Mouse (Mus musculus) intestine, embryonic 14.5 days (tissue): ENCODE measurements around the gene Pou2f1. TPM values are rescaled to one million over a fixed set of nuclear protein-coding genes. Genes with fewer than 3 reads are reported as not detected.

Experiments used
- ATAC-seq: fragments of 200-750 bp; cut with Nextera tagmentation; replicated peaks from 2 replicates; pipeline ENCODE4 v1.8.0; 2017; ENCODE audit warnings: low read depth, moderate number of reproducible peaks, moderate TSS enrichment, moderate library complexity; ENCODE audit not compliant: low FRiP score, low TSS enrichment
- DNase-seq: peaks from one replicate; pipeline ENCODE4 v3.0.0-alpha.2; 2018; ENCODE audit warnings: low spot score
- H3K27ac ChIP-seq: fragments of 300-500 bp; sonication (generic); 2 replicates; pipeline ENCODE4 v1.5.1; 2014; ENCODE audit warnings: low read depth, mild to moderate bottlenecking, control low read depth
- H3K27me3 ChIP-seq: fragments of 300-500 bp; sonication (generic); replicated peaks from 2 replicates; pipeline ENCODE4 v1.6.1; 2014; ENCODE audit warnings: low read length, control low read depth; ENCODE audit not compliant: control insufficient read depth, insufficient read depth
- H3K36me3 ChIP-seq: fragments of 300-500 bp; sonication (generic); 2 replicates; pipeline ENCODE4 v1.6.1; 2014; ENCODE audit warnings: low read length, control low read depth; ENCODE audit not compliant: control insufficient read depth, insufficient read depth
- H3K4me1 ChIP-seq: fragments of 300-500 bp; sonication (generic); replicated peaks from 2 replicates; pipeline ENCODE4 v1.6.1; 2014; ENCODE audit warnings: low read length, control low read depth, mixed read lengths; ENCODE audit not compliant: control insufficient read depth, insufficient read depth
- H3K4me2 ChIP-seq: fragments of 300-500 bp; sonication (generic); 2 replicates; pipeline ENCODE4 v1.6.1; 2014; ENCODE audit warnings: low read length
- H3K4me3 ChIP-seq: fragments of 300-500 bp; sonication (generic); 2 replicates; pipeline ENCODE4 v1.5.1; 2014; ENCODE audit warnings: low read depth, low read length, control low read depth, mixed read lengths
- H3K9ac ChIP-seq: fragments of 300-500 bp; sonication (generic); 2 replicates; pipeline ENCODE4 v1.6.1; 2014; ENCODE audit warnings: mild to moderate bottlenecking, low read length
- H3K9me3 ChIP-seq: fragments of 300-500 bp; sonication (generic); 2 replicates; pipeline ENCODE4 v1.6.1; 2016; ENCODE audit warnings: low read length, control low read depth; ENCODE audit not compliant: control insufficient read depth
- WGBS: fragments of 180-500 bp; shearing (Covaris S2); extraction: QIAGEN DNeasy Blood & Tissue Kit; methylation state at CpG from one replicate; pipeline ENCODE4 v1.1.7; 2014; 5-methylcytosine and 5-hydroxymethylcytosine counted together
- polyA plus RNA-seq: library from polyadenylated mRNA; unstranded; fragments of >200 nt; fragmentation: Nextera tagmentation; extraction: Ambion mirVana; gene quantifications from 2 replicates; pipeline ENCODE4 v1.2.1, GENCODE M21; 2014

Pou2f1 gene
- polyA plus RNA-seq, 1 experiment from 2014 or later: 20.1 TPM

DNA sequence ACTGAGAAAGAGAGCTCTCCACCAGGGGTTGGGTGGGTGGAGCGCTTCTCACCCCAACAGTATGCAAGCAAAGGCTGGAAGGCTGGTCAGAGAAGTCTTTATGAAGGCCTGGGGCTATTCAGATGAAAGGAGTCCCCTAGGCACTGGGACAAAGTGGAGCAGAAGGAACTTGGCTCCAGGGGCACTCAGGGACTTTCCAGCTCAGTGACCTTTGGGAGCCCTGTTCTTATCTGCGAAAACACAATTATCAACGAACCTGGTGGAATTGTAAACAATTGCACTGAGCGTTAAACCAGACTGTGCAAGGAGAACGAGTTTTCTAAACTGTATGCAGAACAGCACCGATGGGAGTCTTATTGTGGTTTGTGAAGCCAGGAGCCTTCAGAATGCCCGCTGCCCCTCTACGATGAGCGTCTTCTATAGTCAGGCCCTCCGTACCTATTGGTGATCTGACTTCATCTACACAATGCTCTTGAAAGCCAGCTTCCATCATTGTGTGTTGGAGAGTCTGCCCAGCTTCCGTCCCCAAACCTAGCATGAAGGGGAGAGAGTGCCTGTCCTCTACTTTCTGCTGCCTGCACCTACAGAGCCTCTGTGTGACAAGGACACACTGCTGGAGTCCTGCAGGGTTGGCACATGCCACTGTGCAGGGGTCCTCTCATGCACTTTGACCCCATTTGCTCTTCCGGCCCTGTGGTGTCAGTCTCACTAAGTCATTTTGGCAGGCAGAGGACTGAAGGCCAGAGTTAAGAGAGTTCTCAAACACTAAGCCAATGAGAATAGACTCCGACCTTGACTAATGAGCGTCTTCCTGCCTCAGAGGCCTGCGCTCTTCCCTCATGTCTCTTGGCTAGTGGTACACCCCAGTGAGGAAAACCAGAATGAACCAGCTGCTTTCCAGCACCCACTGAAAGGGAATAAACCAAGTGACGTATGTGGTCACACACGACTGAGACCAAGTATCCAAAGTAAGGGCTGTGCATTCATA is 152.7 kb downstream of the Pou2f1 start:
- H3K27ac ChIP-seq: no peak overlapping the region
- H3K4me2 ChIP-seq: no peak overlapping the region
- H3K27me3 ChIP-seq: peaks cover 18% of the 10 kb centered on the region; the same call in 1 of the 2 replicates
- no peak for ATAC-seq
- WGBS: 54% methylated on average over 17 of the region's 17 CpGs
- H3K9me3 ChIP-seq: no peaks in the 10 kb centered on the region
- peaks cover 14% of the 10 kb centered on the region for H3K4me1 ChIP-seq
- DNase-seq: peak; percentile 48
- H3K9ac ChIP-seq: no peak overlapping the region
- H3K36me3 ChIP-seq: no peaks in the 10 kb centered on the region
- no peak overlapping the region for H3K4me3 ChIP-seq

DNA sequence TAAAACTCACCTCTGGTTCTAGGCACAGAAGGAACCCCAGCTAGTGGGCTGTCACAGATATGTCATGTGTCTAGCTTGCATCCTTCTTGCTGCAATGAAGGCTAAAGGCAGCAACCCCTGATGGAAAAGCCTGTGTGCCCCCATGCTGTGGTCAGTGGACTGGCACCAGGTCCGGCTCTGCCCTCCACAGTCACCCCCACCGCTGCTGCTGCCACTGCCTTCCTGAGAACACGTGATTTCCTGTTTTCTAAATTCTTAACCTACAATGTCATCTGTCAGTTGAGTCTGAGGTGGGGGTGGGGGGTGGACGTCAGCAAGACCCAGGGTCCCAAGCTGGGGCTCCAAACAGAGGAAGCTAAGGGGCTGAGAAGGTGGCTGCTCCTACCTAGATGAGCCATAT is 153.6 kb downstream of the Pou2f1 start:
- ATAC-seq: no peak
- Histone ChIP-seq H3K9me3 (no peaks in the 10 kb centered on the region), H3K4me1 (peaks cover 17% of the 10 kb centered on the region), H3K4me3 (no peak overlapping the region), H3K27me3 (peaks cover 27% of the 10 kb centered on the region), H3K36me3 (no peaks in the 10 kb centered on the region), H3K4me2 (no peak overlapping the region), H3K27ac (no peak overlapping the region), H3K9ac (no peak overlapping the region)
- no peak for DNase-seq
- WGBS: 65% methylated on average over 4 of the region's 4 CpGs

DNA sequence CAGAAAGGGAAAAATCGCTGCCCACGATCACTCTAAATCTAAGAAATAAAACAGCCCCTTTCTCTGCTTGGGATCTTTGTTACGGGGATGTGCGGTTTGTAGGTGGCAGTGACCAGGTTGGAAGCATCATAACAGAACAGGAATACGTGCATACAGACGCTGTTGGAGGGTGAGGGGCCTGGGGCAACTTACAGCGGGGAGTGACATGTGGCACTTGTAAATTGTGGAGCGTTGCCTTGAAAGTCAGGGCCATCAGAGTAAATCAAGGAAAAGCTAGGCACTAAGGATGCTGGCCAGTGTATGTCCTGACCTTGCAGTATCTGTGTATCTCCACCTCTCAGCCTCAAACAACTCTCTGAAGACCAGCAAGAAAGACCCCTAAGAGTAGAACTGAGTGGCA is 154.1 kb downstream of the Pou2f1 start:
- ATAC-seq (no peak), DNase-seq (no peak)
- Histone ChIP-seq H3K27ac (no peak overlapping the region), H3K4me2 (no peak overlapping the region), H3K27me3 (peaks cover 32% of the 10 kb centered on the region), H3K9me3 (no peaks in the 10 kb centered on the region), H3K36me3 (no peaks in the 10 kb centered on the region), H3K9ac (no peak overlapping the region), H3K4me3 (no peak overlapping the region), H3K4me1 (peaks cover 17% of the 10 kb centered on the region)
- WGBS: 80% methylated on average over 8 of the region's 8 CpGs

DNA sequence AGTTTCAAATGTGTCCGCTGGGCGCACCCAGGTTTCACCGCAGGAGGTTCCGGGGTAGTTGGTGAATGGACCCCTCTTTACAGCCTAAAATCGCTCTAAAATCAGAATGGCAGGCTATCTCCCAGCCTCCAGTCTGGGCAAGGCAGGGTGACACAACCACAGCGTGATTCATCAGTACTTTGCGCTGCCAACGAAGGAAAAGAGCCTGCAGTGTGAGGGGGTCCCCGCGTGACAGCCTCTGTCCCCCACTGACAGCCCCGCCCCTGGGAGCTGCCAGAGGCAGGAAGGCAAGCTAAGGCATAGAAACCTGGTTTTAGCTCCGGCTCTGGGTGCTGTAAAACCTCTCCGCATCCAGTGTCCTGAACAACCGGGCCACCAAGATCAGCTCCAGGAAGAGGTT is 157.1 kb downstream of the Pou2f1 start:
- WGBS: 7% methylated on average over 14 of the region's 14 CpGs
- Histone ChIP-seq H3K9me3 (no peaks in the 10 kb centered on the region), H3K36me3 (no peaks in the 10 kb centered on the region), H3K4me3 (peak overlapping the region; percentile 43), H3K27me3 (peaks cover 56% of the 10 kb centered on the region), H3K4me1 (peaks cover 16% of the 10 kb centered on the region; the same call in 1 of the 2 replicates), H3K9ac (peak overlapping the region; percentile 36; the same call in 1 of the 2 replicates), H3K27ac (no peak overlapping the region), H3K4me2 (peak overlapping the region; percentile 93)
- no peak for DNase-seq
- no peak for ATAC-seq

DNA sequence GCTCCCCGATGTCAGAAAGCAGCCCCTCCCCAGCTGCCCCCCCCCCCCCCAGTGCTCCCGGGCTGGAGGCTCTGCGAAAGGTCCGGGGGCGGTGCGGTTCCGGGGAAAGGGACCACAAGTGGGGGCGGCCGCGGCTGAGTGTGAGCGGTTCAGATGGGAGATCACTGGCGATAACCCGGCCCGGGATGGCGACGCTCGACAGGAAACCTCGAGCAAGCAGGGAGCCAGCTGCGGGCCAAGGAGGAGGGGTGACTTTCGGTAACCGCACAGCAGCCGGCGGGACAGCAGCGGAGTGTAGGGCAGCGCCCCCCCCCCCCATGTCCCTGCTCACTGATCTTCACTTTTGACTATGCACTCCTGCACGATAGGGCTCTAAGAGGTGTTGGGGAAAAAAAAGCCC is 157.5 kb downstream of the Pou2f1 start:
- ATAC-seq: peak; percentile 40; the same call in 1 of the 2 replicates

DNA sequence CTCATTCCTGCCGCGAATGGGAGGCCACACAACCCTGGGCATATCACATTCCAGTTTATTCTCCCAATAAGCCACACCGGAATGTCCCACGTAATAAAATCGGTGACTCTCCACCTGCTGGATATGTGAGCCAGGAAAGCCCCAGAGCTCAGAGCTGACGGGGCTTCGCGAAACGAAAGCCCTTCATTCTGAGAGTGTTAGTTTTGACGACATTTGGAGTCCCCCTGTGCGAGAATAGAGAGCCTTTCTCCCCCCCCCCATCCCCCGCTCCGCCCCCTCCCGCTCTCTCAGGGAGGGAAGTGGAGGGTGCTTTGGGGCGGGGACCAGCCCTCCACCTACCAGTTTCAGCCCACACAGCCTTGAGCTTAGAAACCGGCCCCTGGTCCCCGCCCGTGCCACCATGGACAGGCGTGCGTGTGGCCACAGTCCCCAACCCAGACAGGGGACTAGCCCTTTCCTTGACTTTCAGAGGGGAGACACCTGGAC is 158.0 kb downstream of the Pou2f1 start:
- Histone ChIP-seq H3K27ac (no peak overlapping the region), H3K9ac (peak overlapping the region; percentile 36; the same call in 1 of the 2 replicates), H3K4me3 (peak overlapping the region; percentile 43), H3K36me3 (no peaks in the 10 kb centered on the region), H3K9me3 (no peaks in the 10 kb centered on the region), H3K4me1 (peaks cover 13% of the 10 kb centered on the region; the same call in 1 of the 2 replicates), H3K27me3 (peaks cover 63% of the 10 kb centered on the region), H3K4me2 (peak overlapping the region; percentile 93)
- 2% methylated on average over 18 of the region's 20 CpGs for WGBS
- ATAC-seq: peak; percentile 37
- DNase-seq: no peak

More for the DNA sequence above, 157.5 kb downstream of the Pou2f1 start:
- Histone ChIP-seq H3K36me3 (no peaks in the 10 kb centered on the region), H3K27me3 (peaks cover 59% of the 10 kb centered on the region), H3K9ac (peak overlapping the region; percentile 36; the same call in 1 of the 2 replicates), H3K9me3 (no peaks in the 10 kb centered on the region), H3K27ac (no peak overlapping the region), H3K4me2 (peak overlapping the region; percentile 93), H3K4me3 (peak overlapping the region; percentile 43), H3K4me1 (peaks cover 13% of the 10 kb centered on the region; the same call in 1 of the 2 replicates)
- 2% methylated on average over 23 of the region's 26 CpGs for WGBS
- DNase-seq: no peak

DNA sequence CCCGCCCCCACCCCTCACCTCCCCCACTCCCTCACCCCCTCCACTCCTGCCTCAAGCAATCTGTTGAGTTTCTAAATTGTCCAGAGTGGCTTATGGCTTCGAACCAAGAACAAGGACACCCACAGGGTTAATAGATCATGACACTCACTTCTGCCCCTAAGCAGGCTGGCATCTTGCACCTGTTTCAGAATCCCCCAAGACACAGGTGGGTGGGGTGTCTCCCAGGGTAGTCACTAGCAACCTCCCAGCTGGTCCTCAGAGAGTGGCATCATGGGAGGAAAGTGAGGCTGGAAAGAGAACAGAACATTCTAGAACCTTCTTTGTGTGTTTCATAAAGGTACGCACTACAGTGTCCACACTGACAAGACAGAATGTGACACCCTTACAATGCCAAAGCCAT is 158.9 kb downstream of the Pou2f1 start:
- DNase-seq: no peak
- Histone ChIP-seq H3K4me1 (peaks cover 6% of the 10 kb centered on the region; the same call in 1 of the 2 replicates), H3K9ac (no peak overlapping the region), H3K4me2 (no peak overlapping the region), H3K27ac (no peak overlapping the region), H3K36me3 (no peaks in the 10 kb centered on the region), H3K27me3 (peaks cover 70% of the 10 kb centered on the region), H3K9me3 (no peaks in the 10 kb centered on the region), H3K4me3 (no peak overlapping the region)
- WGBS: 74% methylated on average over 3 of the region's 3 CpGs
- ATAC-seq: no peak

DNA sequence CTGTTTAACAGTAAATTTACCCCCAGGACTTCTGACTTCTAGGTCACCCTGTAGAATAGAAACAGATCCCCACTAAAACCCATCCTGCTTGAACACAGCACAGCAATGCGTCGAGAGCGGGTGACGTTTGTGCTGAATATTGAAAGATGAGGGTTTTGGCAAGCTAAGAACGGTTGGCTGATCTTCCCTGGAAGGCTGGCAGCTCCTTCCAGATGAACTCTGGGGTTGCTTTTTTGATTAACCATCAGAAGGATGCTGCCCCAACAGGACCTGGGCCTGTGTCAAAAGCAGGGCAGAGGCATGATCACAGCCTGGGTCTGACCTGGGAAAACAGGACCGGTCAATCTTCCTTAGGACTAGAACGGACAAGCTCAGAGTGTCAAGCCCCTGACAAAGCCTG is 160.3 kb downstream of the Pou2f1 start:
- no peaks in the 10 kb centered on the region for H3K36me3 ChIP-seq
- peaks cover 70% of the 10 kb centered on the region for H3K27me3 ChIP-seq
- H3K4me3 ChIP-seq: no peak overlapping the region
- no peak overlapping the region for H3K9ac ChIP-seq
- H3K9me3 ChIP-seq: no peaks in the 10 kb centered on the region
- ATAC-seq (no peak), DNase-seq (no peak)
- H3K4me2 ChIP-seq: no peak overlapping the region
- peaks cover 12% of the 10 kb centered on the region for H3K4me1 ChIP-seq
- no peak overlapping the region for H3K27ac ChIP-seq
- WGBS: 83% methylated on average over 7 of the region's 7 CpGs
